Mouse (Mus musculus): ENCODE data around the gene Dennd1a. TPM values are rescaled to one million over a fixed set of nuclear protein-coding genes. Genes with fewer than 3 reads are reported as not detected.

Gene Dennd1a
- polyA plus RNA-seq, 1 experiment = 17.5 TPM

GRCm38 (mm10) chr2:37842151-37842569 lies 445.0 kb downstream of the Dennd1a start:
- peaks cover 2% of the 10 kb centered on the region; the same call in 1 of the 2 replicates for H3K36me3 ChIP-seq (ENCODE audit: control insufficient read depth, insufficient read depth, low read length)
- WGBS = 59% methylated on average over 7 of the region's 7 CpGs
- TF ChIP-seq CTCF (IDR thresholded peaks at IDR 0.05; ENCODE audit: extremely low read depth, insufficient read depth, insufficient read length, insufficient replicate concordance) (no peak), POLR2A (IDR thresholded peaks at IDR 0.05; ENCODE audit: low read depth, low read length) (no peak)

GRCm38 (mm10) chr2:37839922-37840321 lies 447.3 kb downstream of the Dennd1a start:
- peaks cover 1% of the 10 kb centered on the region; the same call in 1 of the 2 replicates for H3K36me3 ChIP-seq (ENCODE audit: control insufficient read depth, insufficient read depth, low read length)
- TF ChIP-seq POLR2A (IDR thresholded peaks at IDR 0.05; ENCODE audit: low read depth, low read length) (no peak), CTCF (IDR thresholded peaks at IDR 0.05; ENCODE audit: extremely low read depth, insufficient read depth, insufficient read length, insufficient replicate concordance) (no peak)
- H3K4me1 ChIP-seq (ENCODE audit: control insufficient read depth, insufficient read depth, insufficient read length) = no peaks in the 10 kb centered on the region

More at GRCm38 (mm10) chr2:37842151-37842569, 445.0 kb downstream of the Dennd1a start:
- no peak overlapping the region for H3K27ac ChIP-seq (ENCODE audit: insufficient read depth, low read length)
- no peaks in the 10 kb centered on the region for H3K4me1 ChIP-seq (ENCODE audit: control insufficient read depth, insufficient read depth, insufficient read length)
- no peaks in the 10 kb centered on the region for H3K27me3 ChIP-seq (ENCODE audit: control insufficient read depth, insufficient read depth, low read length)
- no peak for DNase-seq (ENCODE audit: low read depth in 1 of 2, low spot score in 2 of 2)
- no peak overlapping the region for H3K4me3 ChIP-seq (ENCODE audit: extremely low read depth, insufficient read depth, insufficient read length)

GRCm38 (mm10) chr2:37838202-37838984 lies 448.8 kb downstream of the Dennd1a start:
- Histone ChIP-seq H3K4me3 (ENCODE audit: extremely low read depth, insufficient read depth, insufficient read length) (no peak overlapping the region), H3K27me3 (ENCODE audit: control insufficient read depth, insufficient read depth, low read length) (no peaks in the 10 kb centered on the region), H3K36me3 (ENCODE audit: control insufficient read depth, insufficient read depth, low read length) (no peaks in the 10 kb centered on the region; the same call in 1 of the 2 replicates), H3K27ac (ENCODE audit: insufficient read depth, low read length) (no peak overlapping the region), H3K4me1 (ENCODE audit: control insufficient read depth, insufficient read depth, insufficient read length) (no peaks in the 10 kb centered on the region)
- 91% methylated on average over 7 of the region's 7 CpGs for whole genome bisulfite sequencing
- no peak for DNase-seq (ENCODE audit: low read depth in 1 of 2, low spot score in 2 of 2)
- TF ChIP-seq CTCF (IDR thresholded peaks at IDR 0.05; ENCODE audit: extremely low read depth, insufficient read depth, insufficient read length, insufficient replicate concordance) (no peak), POLR2A (IDR thresholded peaks at IDR 0.05; ENCODE audit: low read depth, low read length) (no peak)

More at GRCm38 (mm10) chr2:37839922-37840321, 447.3 kb downstream of the Dennd1a start:
- Histone ChIP-seq H3K27me3 (ENCODE audit: control insufficient read depth, insufficient read depth, low read length) (no peaks in the 10 kb centered on the region), H3K4me3 (ENCODE audit: extremely low read depth, insufficient read depth, insufficient read length) (no peak overlapping the region), H3K27ac (ENCODE audit: insufficient read depth, low read length) (no peak overlapping the region)
- no peak for DNase-seq (ENCODE audit: low read depth in 1 of 2, low spot score in 2 of 2)

GRCm38 (mm10) chr2:37837542-37837941 lies 449.6 kb downstream of the Dennd1a start:
- 94% methylated on average over 3 of the region's 3 CpGs for WGBS
- no peak overlapping the region for H3K4me3 ChIP-seq (ENCODE audit: extremely low read depth, insufficient read depth, insufficient read length)
- H3K4me1 ChIP-seq (ENCODE audit: control insufficient read depth, insufficient read depth, insufficient read length) = no peaks in the 10 kb centered on the region
- no peaks in the 10 kb centered on the region for H3K27me3 ChIP-seq (ENCODE audit: control insufficient read depth, insufficient read depth, low read length)
- DNase-seq (ENCODE audit: low read depth in 1 of 2, low spot score in 2 of 2) = no peak
- no peak for TF ChIP-seq POLR2A (IDR thresholded peaks at IDR 0.05; ENCODE audit: low read depth, low read length)
- no peak for TF ChIP-seq CTCF (IDR thresholded peaks at IDR 0.05; ENCODE audit: extremely low read depth, insufficient read depth, insufficient read length, insufficient replicate concordance)
- H3K27ac ChIP-seq (ENCODE audit: insufficient read depth, low read length) = no peak overlapping the region
- peaks cover under 1% of the 10 kb centered on the region; the same call in 1 of the 2 replicates for H3K36me3 ChIP-seq (ENCODE audit: control insufficient read depth, insufficient read depth, low read length)

DNA sequence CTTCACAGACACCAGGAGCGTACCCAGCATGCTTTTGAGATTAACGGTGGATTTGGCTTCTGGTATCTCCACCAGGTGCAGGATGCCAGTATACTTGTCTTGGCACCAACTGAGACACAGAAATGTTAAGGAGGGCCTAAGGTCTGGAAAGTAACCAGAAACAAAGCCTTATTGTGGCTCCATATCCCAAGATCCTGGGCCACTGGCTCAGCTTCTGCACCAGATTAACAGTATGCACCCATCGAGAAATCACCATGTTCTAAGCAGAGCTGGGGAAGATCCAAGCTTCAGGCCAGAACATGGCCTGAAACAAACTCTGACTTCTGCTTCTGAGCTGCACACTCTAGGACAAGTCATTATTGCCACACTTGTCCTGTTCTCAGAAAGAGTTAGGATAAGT lies 450.3 kb downstream of the Dennd1a start:
- WGBS = 98% methylated on average over 3 of the region's 3 CpGs
- peaks cover 2% of the 10 kb centered on the region; the same call in 1 of the 2 replicates for H3K36me3 ChIP-seq (ENCODE audit: control insufficient read depth, insufficient read depth, low read length)
- TF ChIP-seq CTCF (IDR thresholded peaks at IDR 0.05; ENCODE audit: extremely low read depth, insufficient read depth, insufficient read length, insufficient replicate concordance) (no peak), POLR2A (IDR thresholded peaks at IDR 0.05; ENCODE audit: low read depth, low read length) (no peak)
- no peak for DNase-seq (ENCODE audit: low read depth in 1 of 2, low spot score in 2 of 2)
- no peaks in the 10 kb centered on the region for H3K27me3 ChIP-seq (ENCODE audit: control insufficient read depth, insufficient read depth, low read length)
- no peak overlapping the region for H3K4me3 ChIP-seq (ENCODE audit: extremely low read depth, insufficient read depth, insufficient read length)
- no peak overlapping the region for H3K27ac ChIP-seq (ENCODE audit: insufficient read depth, low read length)
- no peaks in the 10 kb centered on the region for H3K4me1 ChIP-seq (ENCODE audit: control insufficient read depth, insufficient read depth, insufficient read length)

DNA sequence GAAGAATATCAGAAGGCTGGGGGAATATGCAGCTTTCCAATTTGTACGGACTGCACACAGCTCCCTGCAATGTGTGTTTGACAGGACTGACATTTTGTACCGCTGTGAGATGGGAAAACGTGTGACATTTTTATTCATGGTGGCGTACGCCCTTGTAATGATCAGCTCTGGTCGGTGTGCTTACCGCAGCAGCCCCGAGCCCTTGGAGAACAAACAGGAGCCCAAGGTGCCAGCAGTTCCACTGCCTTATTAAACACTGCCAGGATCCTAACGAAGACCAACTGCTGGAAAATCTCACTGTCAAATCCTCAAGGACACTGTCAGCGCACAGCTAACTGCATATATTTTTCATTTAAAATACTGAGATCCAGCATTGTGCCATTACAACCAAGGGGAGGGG lies 454.9 kb downstream of the Dennd1a start:
- 94% methylated on average over 10 of the region's 10 CpGs for WGBS
- H3K36me3 ChIP-seq (ENCODE audit: control insufficient read depth, insufficient read depth, low read length) = peaks cover 3% of the 10 kb centered on the region; the same call in 1 of the 2 replicates
- H3K4me3 ChIP-seq (ENCODE audit: extremely low read depth, insufficient read depth, insufficient read length) = no peak overlapping the region

More for the DNA sequence above, 454.9 kb downstream of the Dennd1a start:
- no peaks in the 10 kb centered on the region for H3K4me1 ChIP-seq (ENCODE audit: control insufficient read depth, insufficient read depth, insufficient read length)
- H3K27me3 ChIP-seq (ENCODE audit: control insufficient read depth, insufficient read depth, low read length) = no peaks in the 10 kb centered on the region
- TF ChIP-seq CTCF (IDR thresholded peaks at IDR 0.05; ENCODE audit: extremely low read depth, insufficient read depth, insufficient read length, insufficient replicate concordance) (no peak), POLR2A (IDR thresholded peaks at IDR 0.05; ENCODE audit: low read depth, low read length) (no peak)
- DNase-seq (ENCODE audit: low read depth in 1 of 2, low spot score in 2 of 2) = no peak
- no peak overlapping the region for H3K27ac ChIP-seq (ENCODE audit: insufficient read depth, low read length)

Measured in spleen, adult 2 months (tissue).